Mouse (Mus musculus) ES-E14 (cell line): ENCODE results near the gene Gm17482.

ENCODE experiments used
- CHD2 ChIP-seq: IDR thresholded peaks from 2 replicates; pipeline ENCODE4 v1.6.1; 2014; ENCODE audit warnings: mild to moderate bottlenecking, low read depth, low read length, inconsistent platforms
- HCFC1 ChIP-seq: IDR thresholded peaks from 2 replicates; pipeline ENCODE4 v1.6.1; 2012; ENCODE audit warnings: low read length, inconsistent platforms, borderline replicate concordance; ENCODE audit not compliant: insufficient read depth
- MAFK ChIP-seq: IDR thresholded peaks from 2 replicates; pipeline ENCODE4 v1.6.1; 2014; ENCODE audit warnings: mild to moderate bottlenecking, low read depth, low read length, inconsistent platforms; ENCODE audit not compliant: insufficient read depth
- ZC3H11A ChIP-seq: IDR thresholded peaks from 2 replicates; pipeline ENCODE4 v1.6.1; 2012; ENCODE audit warnings: low read depth, mild to moderate bottlenecking, inconsistent platforms, low read length, borderline replicate concordance
- ZNF384 ChIP-seq: IDR thresholded peaks from 2 replicates; pipeline ENCODE4 v1.6.1; 2012; ENCODE audit warnings: low read depth, low read length, inconsistent platforms

GRCm38 (mm10) chr6:115210187-115210586 lies 17.0 kb upstream of the Gm17482 start:
- TF ChIP-seq HCFC1 = no peak
- TF ChIP-seq ZNF384 = no peak
- TF ChIP-seq MAFK = no peak
- no peak for TF ChIP-seq ZC3H11A
- TF ChIP-seq CHD2 = no peak
